8 mouse cellular contexts compared by ENCODE assay signal in genomic region chr14:20701554-20701953, GRCm38 (mm10). TPM values are rescaled to one million over a fixed set of nuclear protein-coding genes. Genes with fewer than 3 reads are reported as not detected.
DNase-seq lines count a peak whose midpoint lies in the region; ATAC-seq and TF ChIP-seq lines count a peak whose summit lies in the region.

No protein-coding gene starts in this region.

- no peak overlapping the region for H3K27ac ChIP-seq in kidney, postnatal 0 days
- no peak overlapping the region for H3K27ac ChIP-seq in embryonic facial prominence, embryonic 11.5 days (replicated peaks; ENCODE audit: low read depth, low read length)
- no peak overlapping the region; the same call in 1 of the 2 replicates for H3K27ac ChIP-seq in intestine, embryonic 14.5 days (ENCODE audit: low read depth)
- no peak overlapping the region for H3K27ac ChIP-seq in midbrain, postnatal 0 days (ENCODE audit: low read depth, low read length)

- H3K4me2 ChIP-seq in kidney, postnatal 0 days (ENCODE audit: low read length): peak overlapping the region; percentile 69
- H3K4me2 ChIP-seq in embryonic facial prominence, embryonic 11.5 days (ENCODE audit: low read depth, low read length): peak overlapping the region; percentile 58
- H3K4me2 ChIP-seq in intestine, embryonic 14.5 days (ENCODE audit: low read length): peak overlapping the region; percentile 81
- peak overlapping the region; percentile 64 for H3K4me2 ChIP-seq in midbrain, postnatal 0 days (ENCODE audit: low read depth, low read length, poor library complexity, severe bottlenecking)

- H3K4me3 ChIP-seq in kidney, postnatal 0 days (replicated peaks; ENCODE audit: low read depth, low read length): peak overlapping the region; percentile 80; the same call in 1 of the 2 replicates
- peak overlapping the region; percentile 63; the same call in 1 of the 2 replicates for H3K4me3 ChIP-seq in embryonic facial prominence, embryonic 11.5 days (ENCODE audit: low read depth, low read length)
- H3K4me3 ChIP-seq in intestine, embryonic 14.5 days (ENCODE audit: low read depth, low read length): peak overlapping the region; percentile 86
- peak overlapping the region; percentile 66; the same call in 1 of the 2 replicates for H3K4me3 ChIP-seq in midbrain, postnatal 0 days (ENCODE audit: low read depth, low read length)

- TF ChIP-seq CTCF in kidney, postnatal 0 days (IDR thresholded peaks at IDR 0.05; ENCODE audit: low read depth): no peak
- no peak for TF ChIP-seq CTCF in midbrain, postnatal 0 days (IDR thresholded peaks at IDR 0.05)

- H3K9me3 ChIP-seq in kidney, postnatal 0 days (replicated peaks; ENCODE audit: low read length): no peaks in the 10 kb centered on the region
- H3K9me3 ChIP-seq in embryonic facial prominence, embryonic 11.5 days (replicated peaks; ENCODE audit: control insufficient read depth, low read length): no peaks in the 10 kb centered on the region
- no peaks in the 10 kb centered on the region for H3K9me3 ChIP-seq in intestine, embryonic 14.5 days (ENCODE audit: control insufficient read depth, low read length)
- no peaks in the 10 kb centered on the region for H3K9me3 ChIP-seq in midbrain, postnatal 0 days (ENCODE audit: low read length)

- no peaks in the 10 kb centered on the region for H3K27me3 ChIP-seq in kidney, postnatal 0 days (ENCODE audit: insufficient read depth, low read length)
- no peaks in the 10 kb centered on the region for H3K27me3 ChIP-seq in embryonic facial prominence, embryonic 11.5 days (ENCODE audit: control insufficient read depth, insufficient read depth, low read length)
- no peaks in the 10 kb centered on the region for H3K27me3 ChIP-seq in intestine, embryonic 14.5 days (replicated peaks; ENCODE audit: control insufficient read depth, insufficient read depth, low read length)
- H3K27me3 ChIP-seq in midbrain, postnatal 0 days (ENCODE audit: insufficient read depth, low read length): no peaks in the 10 kb centered on the region

- peak overlapping the region; percentile 19; the same call in 1 of the 2 replicates for H3K9ac ChIP-seq in kidney, postnatal 0 days (ENCODE audit: low read depth, low read length)
- no peak overlapping the region for H3K9ac ChIP-seq in embryonic facial prominence, embryonic 11.5 days (replicated peaks; ENCODE audit: low read length)
- H3K9ac ChIP-seq in intestine, embryonic 14.5 days (ENCODE audit: low read length): peak overlapping the region; percentile 70; the same call in 1 of the 2 replicates
- H3K9ac ChIP-seq in midbrain, postnatal 0 days (replicated peaks; ENCODE audit: low read length, poor library complexity, severe bottlenecking): no peak overlapping the region

- H3K4me1 ChIP-seq in kidney, postnatal 0 days (replicated peaks; ENCODE audit: insufficient read depth, low read length): peaks cover 17% of the 10 kb centered on the region
- H3K4me1 ChIP-seq in embryonic facial prominence, embryonic 11.5 days (ENCODE audit: control insufficient read depth, insufficient read depth, low read length): peaks cover 3% of the 10 kb centered on the region; the same call in 1 of the 2 replicates
- H3K4me1 ChIP-seq in intestine, embryonic 14.5 days (replicated peaks; ENCODE audit: control insufficient read depth, insufficient read depth, low read length): peaks cover 43% of the 10 kb centered on the region
- H3K4me1 ChIP-seq in midbrain, postnatal 0 days (ENCODE audit: insufficient read depth, low read length): peaks cover 10% of the 10 kb centered on the region; the same call in 1 of the 2 replicates

- ATAC-seq in kidney, postnatal 0 days (replicated peaks; ENCODE audit: low FRiP score, low read depth): no peak
- ATAC-seq in embryonic facial prominence, embryonic 11.5 days (replicated peaks; ENCODE audit: insufficient number of reproducible peaks, low FRiP score, low TSS enrichment, low read depth): no peak
- ATAC-seq in intestine, embryonic 14.5 days (replicated peaks; ENCODE audit: low FRiP score, low TSS enrichment, low read depth): no peak
- ATAC-seq in midbrain, postnatal 0 days (ENCODE audit: low FRiP score): no peak

- WGBS in kidney, postnatal 0 days: 71% methylated on average over 8 of the region's 8 CpGs
- 83% methylated on average over 8 of the region's 8 CpGs for WGBS in embryonic facial prominence, embryonic 11.5 days
- WGBS in intestine, embryonic 14.5 days: 73% methylated on average over 8 of the region's 8 CpGs
- 83% methylated on average over 8 of the region's 8 CpGs for whole genome bisulfite sequencing in midbrain, postnatal 0 days

- DNase-seq in kidney, postnatal 0 days (ENCODE audit: low spot score): no peak
- no peak for DNase-seq in kidney, postnatal 36 days
- DNase-seq in embryonic facial prominence, embryonic 11.5 days (ENCODE audit: low spot score): no peak
- no peak for DNase-seq in intestine, embryonic 14.5 days (ENCODE audit: low spot score)
- DNase-seq in midbrain, postnatal 0 days (ENCODE audit: low spot score): no peak
- no peak for DNase-seq in cerebellum, postnatal 4 days (ENCODE audit: low spot score in 2 of 2)
- DNase-seq in natural killer cell, adult 2 months (ENCODE audit: low spot score in 2 of 2): no peak
- DNase-seq in kidney, postnatal 10 days: no peak

- 0 out of 2 replicates have a peak, but pooled peaks cover 4% of the 10 kb centered on the region for H3K36me3 ChIP-seq in kidney, postnatal 0 days (ENCODE audit: insufficient read depth, low read length)
- no peaks in the 10 kb centered on the region; the same call in 1 of the 2 replicates for H3K36me3 ChIP-seq in embryonic facial prominence, embryonic 11.5 days (replicated peaks; ENCODE audit: control insufficient read depth, insufficient read depth, low read depth, low read length)
- H3K36me3 ChIP-seq in intestine, embryonic 14.5 days (ENCODE audit: control insufficient read depth, insufficient read depth, low read length): peaks cover 25% of the 10 kb centered on the region
- H3K36me3 ChIP-seq in midbrain, postnatal 0 days (ENCODE audit: insufficient read depth, low read length): no peaks in the 10 kb centered on the region; the same call in 1 of the 2 replicates

RNA-seq across cellular contexts. Expression of gene Chchd1, which starts 1.3 kb away (rescaled TPM):
- 195 and 223 TPM in 2 replicates for polyA plus RNA-seq in kidney, postnatal 0 days (2015; fragmentation: Nextera tagmentation; extraction: Ambion mirVana)
- 254 and 257 TPM in 2 replicates for polyA plus RNA-seq in embryonic facial prominence, embryonic 11.5 days (2014; fragmentation: Nextera tagmentation; extraction: Ambion mirVana)
- 231 and 234 TPM in 2 replicates for polyA plus RNA-seq in intestine, embryonic 14.5 days (2014; fragmentation: Nextera tagmentation; extraction: Ambion mirVana)
- 122 and 180 TPM in 2 replicates for total RNA-seq in midbrain, postnatal 0 days (2014; rRNA removed)
- 186 and 195 TPM in 2 replicates for polyA plus RNA-seq in midbrain, postnatal 0 days (2015; fragmentation: Nextera tagmentation; extraction: Ambion mirVana)

RNA-seq across cellular contexts. Expression of gene Zswim8, which starts 5.8 kb away (rescaled TPM):
- polyA plus RNA-seq in kidney, postnatal 0 days (2015; fragmentation: Nextera tagmentation; extraction: Ambion mirVana): 20.2 and 20.6 TPM in 2 replicates
- polyA plus RNA-seq in embryonic facial prominence, embryonic 11.5 days (2014; fragmentation: Nextera tagmentation; extraction: Ambion mirVana): 21.6 and 24.3 TPM in 2 replicates
- polyA plus RNA-seq in intestine, embryonic 14.5 days (2014; fragmentation: Nextera tagmentation; extraction: Ambion mirVana): 30.3 and 35.9 TPM in 2 replicates
- 154 and 183 TPM in 2 replicates for total RNA-seq in midbrain, postnatal 0 days (2014; rRNA removed)
- polyA plus RNA-seq in midbrain, postnatal 0 days (2015; fragmentation: Nextera tagmentation; extraction: Ambion mirVana): 35.1 and 37.8 TPM in 2 replicates

RNA-seq across cellular contexts. Expression of gene Fut11, which starts 6.8 kb away (rescaled TPM):
- 21.6 and 22.4 TPM in 2 replicates for polyA plus RNA-seq in kidney, postnatal 0 days (2015; fragmentation: Nextera tagmentation; extraction: Ambion mirVana)
- 19.9 and 21.0 TPM in 2 replicates for polyA plus RNA-seq in embryonic facial prominence, embryonic 11.5 days (2014; fragmentation: Nextera tagmentation; extraction: Ambion mirVana)
- 19.6 and 20.0 TPM in 2 replicates for polyA plus RNA-seq in intestine, embryonic 14.5 days (2014; fragmentation: Nextera tagmentation; extraction: Ambion mirVana)
- total RNA-seq in midbrain, postnatal 0 days (2014; rRNA removed): 21.0 and 22.8 TPM in 2 replicates
- polyA plus RNA-seq in midbrain, postnatal 0 days (2015; fragmentation: Nextera tagmentation; extraction: Ambion mirVana): 23.0 and 23.7 TPM in 2 replicates

RNA-seq across cellular contexts. Expression of gene Sec24c, which starts 27.4 kb away (rescaled TPM):
- 57.3 and 62.8 TPM in 2 replicates for polyA plus RNA-seq in kidney, postnatal 0 days (2015; fragmentation: Nextera tagmentation; extraction: Ambion mirVana)
- 73.7 and 76.8 TPM in 2 replicates for polyA plus RNA-seq in embryonic facial prominence, embryonic 11.5 days (2014; fragmentation: Nextera tagmentation; extraction: Ambion mirVana)
- polyA plus RNA-seq in intestine, embryonic 14.5 days (2014; fragmentation: Nextera tagmentation; extraction: Ambion mirVana): 87.4 and 92.4 TPM in 2 replicates
- total RNA-seq in midbrain, postnatal 0 days (2014; rRNA removed): 90.2 and 141 TPM in 2 replicates
- 62.4 and 63.7 TPM in 2 replicates for polyA plus RNA-seq in midbrain, postnatal 0 days (2015; fragmentation: Nextera tagmentation; extraction: Ambion mirVana)

RNA-seq across cellular contexts. Expression of gene Ndst2, which starts 32.8 kb away (rescaled TPM):
- polyA plus RNA-seq in kidney, postnatal 0 days (2015; fragmentation: Nextera tagmentation; extraction: Ambion mirVana): 18.2 and 19.3 TPM in 2 replicates
- polyA plus RNA-seq in embryonic facial prominence, embryonic 11.5 days (2014; fragmentation: Nextera tagmentation; extraction: Ambion mirVana): 23.3 and 24.5 TPM in 2 replicates
- polyA plus RNA-seq in intestine, embryonic 14.5 days (2014; fragmentation: Nextera tagmentation; extraction: Ambion mirVana): 29.2 and 29.6 TPM in 2 replicates
- total RNA-seq in midbrain, postnatal 0 days (2014; rRNA removed): 20.5 and 23.2 TPM in 2 replicates
- 14.0 and 14.1 TPM in 2 replicates for polyA plus RNA-seq in midbrain, postnatal 0 days (2015; fragmentation: Nextera tagmentation; extraction: Ambion mirVana)

Comparison
In these comparisons a context has a peak if more than half of its experiments do, and no peak if none do; other contexts are left out.
1. H3K9ac ChIP-seq: peak in kidney, postnatal 0 days (single experiment) and intestine, embryonic 14.5 days (single experiment); none in embryonic facial prominence, embryonic 11.5 days (single experiment) and midbrain, postnatal 0 days (single experiment).
2. Peak in every context shown above with its lines, with median percentiles within 50 percentile points of each other: H3K4me2 ChIP-seq and H3K4me3 ChIP-seq.